Mouse (Mus musculus) forelimb bud, embryonic 11.5 days (tissue): ENCODE results near the gene E2f4.
A peak's percentile ranks its signal among the peaks of the same experiment; 100 is the strongest.

Source experiments
- DNase-seq: peaks from one replicate; pipeline ENCODE4 v3.0.0-alpha.2; 2012; ENCODE audit warnings: low read depth, low spot score

Gene E2f4

DNA sequence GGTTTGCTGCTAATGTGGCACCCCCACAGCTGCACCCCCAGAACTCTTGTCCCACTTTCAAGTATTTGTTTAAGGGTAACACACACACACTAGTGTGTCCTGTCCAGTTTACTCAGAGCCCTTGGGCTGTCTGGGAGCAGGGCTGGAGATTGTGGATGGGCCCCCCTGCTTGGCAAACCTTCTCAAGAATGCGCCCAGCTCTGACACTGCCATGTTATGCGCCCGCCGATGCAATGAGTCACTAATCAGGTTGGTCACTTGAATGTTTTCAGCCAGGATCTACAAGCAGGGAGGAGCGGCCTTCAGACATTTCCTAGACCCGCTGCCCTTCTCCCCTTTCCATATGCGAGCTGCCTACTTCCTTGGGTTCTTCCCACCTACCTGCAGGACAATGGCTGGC, 5.0 kb upstream of the E2f4 start:
- DNase-seq = no peak

DNA sequence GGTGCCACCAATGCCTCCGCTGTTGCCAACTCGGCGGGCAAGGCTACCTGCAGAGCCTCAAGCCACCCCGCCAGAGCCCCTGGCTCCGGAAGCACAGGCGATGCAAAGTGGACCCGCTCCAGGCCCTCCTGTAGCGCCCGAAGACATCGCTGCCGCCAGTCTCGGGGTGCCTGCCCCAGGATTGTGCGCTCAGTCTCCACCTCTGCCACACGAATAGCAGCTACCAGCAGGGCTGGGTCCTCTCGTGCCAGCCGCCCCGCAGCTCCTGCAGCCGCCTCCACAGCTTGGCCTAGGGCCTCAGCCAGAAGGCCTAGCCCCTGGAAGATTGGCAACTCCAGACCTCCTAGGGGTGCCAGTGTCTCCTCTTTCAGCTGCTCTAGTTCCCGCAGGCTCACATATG, 4.1 kb upstream of the E2f4 start:
- no peak for DNase-seq

DNA sequence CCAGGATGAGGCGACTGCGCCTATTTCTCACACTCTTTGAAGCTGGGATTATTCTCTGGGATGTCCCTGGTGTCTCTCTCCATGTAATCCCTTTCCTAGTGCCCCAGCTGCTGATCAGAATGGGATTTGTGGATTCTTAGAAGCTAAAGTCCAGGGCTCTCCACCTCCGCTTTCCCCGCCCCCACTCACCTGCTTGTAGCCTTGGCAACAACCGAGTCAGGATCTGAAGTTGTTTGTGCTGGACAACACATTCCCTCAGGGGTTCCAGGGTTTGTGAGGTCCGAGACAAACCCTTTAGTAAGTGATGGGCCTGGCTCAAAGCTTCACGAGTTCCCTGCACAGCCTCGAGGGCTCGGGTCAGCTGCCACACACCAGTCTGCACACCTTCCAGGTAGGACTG, 2.7 kb upstream of the E2f4 start:
- DNase-seq = no peak

DNA sequence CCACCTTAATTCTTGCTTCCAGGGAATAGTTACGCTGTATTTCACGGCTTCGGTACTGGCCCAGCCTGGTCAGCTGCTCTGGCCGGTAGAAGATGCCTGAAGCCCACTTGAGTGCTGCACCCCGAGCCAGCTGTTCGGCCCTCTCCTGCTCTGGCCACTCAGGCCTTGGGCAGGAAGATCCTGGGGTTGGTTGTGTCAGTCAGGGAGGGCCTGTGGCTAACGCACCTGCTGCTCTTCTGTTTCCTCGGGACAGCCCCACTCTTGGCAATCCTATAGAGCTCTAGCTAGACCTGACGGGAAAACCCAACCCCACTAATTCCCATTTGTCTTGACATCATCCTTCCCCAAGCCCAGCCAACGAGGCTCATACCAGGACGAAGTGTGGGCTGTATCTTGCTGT, 2.2 kb upstream of the E2f4 start:
- DNase-seq = no peak

DNA sequence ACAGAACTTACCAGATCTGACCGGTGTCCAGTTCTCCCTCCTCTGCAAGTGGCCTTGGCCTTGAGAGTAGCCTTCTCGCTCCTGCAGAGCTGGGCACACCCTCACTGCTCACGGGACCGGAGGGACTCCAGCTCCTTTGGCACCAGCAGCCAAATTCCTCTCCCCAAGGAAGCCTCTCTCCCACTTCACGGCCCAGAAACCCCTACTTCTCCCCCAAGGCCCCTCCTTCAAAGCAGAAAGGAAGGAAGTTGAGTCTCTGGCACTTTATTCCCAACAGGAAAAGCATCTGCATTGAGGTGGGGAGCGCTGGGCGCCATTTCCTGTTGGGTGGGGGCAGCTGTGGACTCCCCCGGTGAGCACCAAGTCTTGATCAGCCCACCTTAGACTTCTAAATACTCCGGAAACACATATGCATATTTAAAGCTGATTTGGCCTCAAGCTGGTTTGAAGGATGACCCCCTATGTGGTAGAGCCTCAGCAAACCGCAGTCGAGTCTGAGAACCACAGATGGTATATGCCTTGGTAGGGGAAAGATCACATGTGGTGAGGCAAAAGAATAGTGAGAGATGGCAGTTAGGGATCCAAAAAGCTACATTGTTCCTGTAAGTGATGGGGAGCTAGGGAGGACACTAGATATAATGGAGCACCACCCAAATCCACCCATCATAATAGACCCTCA, 1.4 kb upstream of the E2f4 start, which contains the start of gene Exoc3l:
Gene Exoc3l (minus strand): TSS at position 207 of the 679 bp plus-strand sequence.
- no peak for DNase-seq

DNA sequence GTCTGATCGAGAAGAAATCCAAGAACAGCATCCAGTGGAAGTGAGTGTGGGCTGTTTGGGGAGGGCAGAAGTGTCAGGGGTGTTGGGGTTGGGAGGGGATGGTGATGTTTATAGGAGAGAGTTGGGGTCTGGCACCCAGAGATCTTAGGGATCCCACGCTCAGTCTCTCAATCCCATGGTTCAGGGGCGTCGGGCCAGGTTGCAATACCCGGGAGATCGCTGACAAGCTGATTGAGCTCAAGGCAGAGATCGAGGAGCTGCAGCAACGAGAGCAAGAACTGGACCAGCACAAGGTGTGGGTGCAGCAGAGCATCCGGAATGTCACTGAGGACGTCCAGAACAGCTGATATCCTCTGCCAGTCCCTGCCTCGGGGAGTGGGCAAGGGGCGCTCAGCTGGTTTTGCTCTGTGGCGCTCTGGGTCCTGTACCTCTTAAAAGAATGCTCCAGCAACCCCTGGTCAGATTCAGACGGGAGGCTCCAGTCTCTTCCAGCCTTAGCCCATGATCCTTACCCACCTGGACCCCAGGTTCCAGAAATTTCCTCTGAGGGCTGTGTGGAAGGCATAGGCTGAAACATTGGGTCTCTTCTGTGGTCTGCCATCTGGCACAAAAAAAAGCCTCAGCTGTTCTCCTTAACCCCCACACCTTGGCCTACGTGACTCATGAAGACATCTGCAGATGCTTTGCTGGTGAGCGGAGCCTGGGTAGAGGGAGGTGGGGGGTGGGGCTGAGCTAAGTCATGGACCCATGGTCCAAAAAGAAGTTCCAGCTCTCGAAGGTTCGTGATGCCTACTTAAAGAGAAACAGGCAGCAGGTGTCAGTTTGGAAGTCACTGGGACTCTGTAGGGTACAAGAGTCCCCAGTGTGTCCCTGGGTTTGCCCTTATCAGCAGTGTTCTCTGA, 1.1 kb downstream of the E2f4 start:
- no peak for DNase-seq

DNA sequence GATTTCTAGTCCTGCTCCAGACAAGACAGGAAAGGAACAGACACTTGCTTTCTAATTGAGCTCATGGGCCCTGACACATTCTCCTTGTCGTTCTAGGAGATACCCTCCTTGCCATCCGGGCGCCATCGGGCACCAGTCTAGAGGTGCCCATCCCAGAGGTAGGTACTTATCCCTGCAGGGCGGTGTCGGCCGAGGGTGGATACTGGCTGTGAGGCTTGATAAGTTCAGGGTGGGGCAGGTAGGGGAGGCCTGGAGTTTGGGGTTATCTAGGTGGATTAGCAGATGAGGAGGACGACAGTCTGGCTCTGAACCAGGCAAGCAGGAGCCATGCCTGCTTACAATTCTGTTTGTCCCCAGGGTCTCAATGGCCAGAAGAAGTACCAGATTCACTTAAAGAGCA, 2.5 kb downstream of the E2f4 start:
- no peak for DNase-seq

DNA sequence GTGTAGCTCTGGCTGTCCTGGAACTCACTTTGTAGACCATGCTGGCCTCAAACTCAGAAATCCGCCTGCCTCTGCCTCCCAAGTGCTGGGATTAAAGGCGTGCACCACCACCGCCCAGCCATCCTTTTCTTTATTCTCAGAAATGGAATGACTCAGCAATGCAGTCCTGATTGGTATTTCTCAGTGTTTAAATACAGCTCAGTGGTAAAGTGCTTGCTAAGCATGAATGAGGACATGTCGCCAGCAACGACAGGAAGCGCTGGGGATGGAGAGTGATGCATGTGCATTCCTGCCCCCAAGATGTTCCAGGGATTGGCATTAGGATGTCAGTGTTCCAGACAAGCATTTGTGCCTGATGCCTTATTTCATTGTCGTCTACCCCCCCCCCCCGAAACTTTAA, 5.9 kb downstream of the E2f4 start:
- DNase-seq = no peak

DNA sequence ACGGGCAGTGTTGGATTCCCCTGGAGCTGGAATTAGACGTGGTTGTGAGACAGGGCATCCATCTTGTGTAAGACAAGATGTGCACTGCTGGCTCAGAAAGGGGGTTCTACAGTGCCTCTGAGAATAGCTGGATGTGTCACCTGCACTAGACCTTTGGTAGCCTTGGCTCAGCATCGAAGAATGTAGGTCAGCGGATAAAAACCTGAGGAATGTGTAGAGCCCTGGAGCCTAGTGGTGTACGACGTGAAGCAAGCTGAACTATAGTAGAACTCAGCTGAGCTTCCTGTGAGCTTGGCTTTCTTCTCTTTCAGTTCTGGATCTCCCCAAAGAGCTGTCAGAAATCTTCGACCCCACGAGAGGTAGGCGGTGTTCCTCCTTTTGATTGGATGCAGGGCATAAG, 6.4 kb downstream of the E2f4 start:
- no peak for DNase-seq

DNA sequence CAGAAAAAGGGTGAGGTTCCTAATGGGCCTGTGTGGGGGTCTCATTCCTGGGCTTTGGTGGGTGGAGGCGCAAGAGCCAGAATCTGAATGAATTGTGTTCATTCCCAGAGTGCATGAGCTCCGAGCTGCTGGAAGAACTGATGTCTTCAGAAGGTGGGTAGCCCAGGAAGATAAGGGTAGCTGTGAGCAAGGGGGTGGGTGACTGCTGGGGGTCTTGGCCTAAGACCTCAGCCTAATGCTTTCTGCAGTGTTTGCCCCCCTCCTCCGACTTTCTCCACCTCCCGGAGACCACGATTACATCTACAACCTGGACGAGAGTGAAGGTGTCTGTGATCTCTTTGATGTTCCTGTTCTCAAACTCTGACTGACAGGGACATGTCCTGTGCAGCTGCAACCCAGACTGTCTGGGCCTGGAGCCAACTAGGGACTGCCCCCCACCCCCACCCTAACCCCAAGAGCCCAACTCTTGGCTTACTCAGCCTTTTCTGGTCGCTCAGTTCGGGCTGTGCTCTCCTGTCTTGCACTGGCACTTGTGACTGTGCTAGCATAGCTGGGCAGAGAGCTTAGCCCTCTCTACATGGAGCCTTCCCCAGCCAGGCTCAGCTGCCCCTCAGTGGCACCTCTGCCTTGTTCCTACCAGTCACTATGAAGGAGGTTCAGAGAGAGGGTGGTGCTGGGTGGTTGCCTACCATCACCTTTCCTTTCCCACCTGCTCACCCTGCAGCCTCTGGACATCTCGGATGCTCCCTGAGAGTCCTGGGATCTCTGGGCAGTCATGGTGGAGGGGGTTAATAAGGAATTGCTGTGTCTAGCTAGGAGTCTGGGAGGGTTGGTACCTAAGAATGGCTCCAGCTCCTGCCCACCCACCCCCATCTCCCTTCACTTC, 7.1 kb downstream of the E2f4 start:
- DNase-seq = no peak

DNA sequence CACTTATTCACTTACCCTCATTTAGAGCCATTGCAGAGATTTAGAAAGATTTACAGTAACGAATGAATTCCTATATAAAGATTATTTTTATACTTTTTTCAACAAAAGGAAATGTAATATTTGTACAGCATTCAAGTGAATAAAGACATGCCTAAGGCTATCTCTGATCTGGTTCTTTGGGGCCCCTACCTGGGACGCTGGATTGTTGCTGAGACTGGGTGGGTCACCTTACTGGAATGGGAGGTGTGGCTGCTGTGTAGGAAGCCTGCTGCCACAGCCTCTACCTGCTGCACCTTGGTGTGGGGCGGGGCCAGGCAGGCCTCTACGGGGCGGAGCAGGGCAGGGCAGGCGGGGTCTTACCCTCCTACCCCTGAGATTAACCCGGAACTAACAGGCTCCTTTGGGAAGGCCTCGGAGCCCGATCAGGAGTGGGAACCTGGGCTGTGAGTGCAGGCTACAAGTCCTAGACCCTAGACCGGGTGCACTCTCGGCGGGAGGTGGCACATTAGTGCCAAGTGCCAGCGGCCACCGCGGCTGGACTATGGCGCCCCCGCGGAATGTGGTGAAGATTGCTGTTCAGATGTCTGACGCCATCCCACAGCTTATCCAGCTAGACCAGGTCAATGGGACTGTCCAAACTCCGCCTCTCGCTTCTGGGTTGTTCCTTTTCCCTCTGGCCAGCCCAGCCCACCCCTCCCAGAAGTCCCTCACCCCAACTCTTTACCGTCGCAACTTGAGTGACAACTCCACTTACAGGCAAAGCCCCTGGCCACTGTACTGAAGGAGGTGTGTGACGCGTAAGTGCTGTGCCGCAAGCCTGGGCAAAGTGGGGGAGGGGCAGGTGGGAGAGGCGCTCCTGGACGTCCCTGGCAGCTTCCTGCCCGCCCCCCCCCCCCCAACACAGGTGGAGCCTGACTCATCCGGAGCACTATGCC, 8.0 kb downstream of the E2f4 start, which contains the start of gene Elmo3:
Gene Elmo3 (plus strand): TSS at position 391 of the 935 bp plus-strand sequence.
- peak; percentile 62 for DNase-seq

DNA sequence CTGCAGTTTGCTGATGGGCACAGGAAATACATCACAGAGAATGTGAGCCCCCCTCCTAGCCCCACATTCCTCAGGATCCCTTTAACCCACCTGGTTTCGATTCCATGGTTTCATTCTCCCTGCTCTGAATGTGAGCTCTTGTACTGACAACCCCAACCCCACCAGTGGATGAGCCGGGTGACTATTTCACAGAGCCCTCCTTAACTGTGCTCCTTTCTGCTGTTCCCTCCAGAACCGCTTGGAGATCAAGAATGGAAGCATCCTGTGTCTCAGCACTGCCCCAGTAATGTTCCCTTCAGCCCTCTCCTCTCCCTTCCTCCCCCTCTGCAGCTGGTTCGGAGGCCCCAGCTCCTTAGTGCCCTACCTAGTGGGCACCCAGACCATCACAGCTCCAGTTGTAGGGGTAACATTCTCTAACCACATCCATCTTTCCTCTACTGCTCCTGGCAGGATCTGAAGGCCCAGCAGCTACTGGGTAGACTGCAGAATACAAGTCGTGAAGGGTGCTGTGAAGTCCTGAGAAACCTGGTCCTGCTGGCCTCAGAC, 8.8 kb downstream of the E2f4 start:
- DNase-seq = peak; percentile 47

DNA sequence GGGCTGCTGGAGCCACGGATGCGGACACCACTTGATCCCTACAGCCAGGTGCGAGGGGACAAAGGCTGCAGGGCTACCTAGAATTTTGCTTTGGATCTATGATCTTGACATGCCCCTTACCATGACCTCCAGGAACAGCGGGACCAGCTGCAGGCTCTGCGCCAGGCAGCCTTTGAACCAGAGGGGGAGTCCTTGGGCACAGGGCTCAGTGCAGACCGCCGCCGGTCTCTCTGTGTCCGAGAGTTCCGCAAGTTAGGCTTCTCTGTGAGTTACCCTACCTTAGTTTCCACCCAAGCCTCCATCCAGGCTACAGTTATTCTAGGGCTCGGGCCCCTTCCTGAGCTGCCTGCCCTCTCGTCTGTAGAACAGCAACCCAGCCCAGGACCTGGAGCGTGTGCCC, 10.2 kb downstream of the E2f4 start:
- no peak for DNase-seq

DNA sequence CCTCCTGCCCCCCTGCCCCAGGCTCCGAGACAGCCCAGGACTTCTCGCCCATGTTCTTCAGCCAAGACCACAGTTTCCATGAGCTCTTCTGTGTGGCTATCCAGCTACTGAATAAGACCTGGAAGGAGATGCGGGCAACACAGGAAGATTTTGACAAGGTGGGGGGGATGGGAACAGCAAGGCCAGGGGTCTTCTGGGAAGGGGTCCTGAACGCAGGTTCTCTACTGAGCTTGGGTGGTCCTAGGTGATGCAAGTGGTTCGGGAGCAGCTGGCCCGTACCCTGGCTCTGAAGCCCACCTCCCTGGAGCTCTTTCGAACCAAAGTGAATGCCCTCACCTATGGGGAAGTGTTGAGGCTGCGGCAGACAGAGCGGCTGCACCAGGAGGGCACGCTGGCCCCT, 11.0 kb downstream of the E2f4 start:
- DNase-seq = no peak

DNA sequence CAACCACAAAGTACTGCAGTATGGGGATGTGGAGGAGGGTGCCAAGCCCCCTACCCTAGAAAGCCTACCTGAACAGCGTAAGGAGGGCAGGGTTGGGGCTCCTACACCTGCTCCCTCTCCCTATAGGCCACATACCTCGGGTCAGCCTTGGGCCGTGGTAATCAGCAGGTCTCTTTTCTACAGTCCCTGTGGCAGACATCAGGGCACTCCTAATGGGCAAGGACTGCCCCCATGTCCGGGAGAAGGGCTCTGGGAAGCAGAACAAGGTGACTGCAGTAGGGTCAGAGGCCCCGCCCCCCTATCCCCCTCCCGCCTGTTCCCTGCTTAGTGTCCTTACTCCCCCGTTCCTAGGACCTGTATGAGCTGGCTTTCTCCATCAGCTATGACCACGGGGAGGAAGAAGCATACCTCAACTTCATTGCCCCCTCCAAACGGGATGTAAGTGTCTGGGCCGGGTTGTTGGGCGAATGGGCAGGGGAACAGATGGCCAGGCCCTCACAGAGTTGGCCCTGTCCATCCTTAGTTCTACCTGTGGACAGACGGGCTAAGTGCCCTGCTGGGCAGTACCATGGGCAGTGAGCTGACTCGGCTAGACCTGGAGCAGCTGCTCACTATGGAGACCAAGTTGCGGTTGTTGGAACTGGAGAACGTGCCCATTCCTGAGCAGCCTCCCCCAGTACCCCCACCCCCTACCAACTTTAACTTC, 11.8 kb downstream of the E2f4 start:
- DNase-seq = no peak

DNA sequence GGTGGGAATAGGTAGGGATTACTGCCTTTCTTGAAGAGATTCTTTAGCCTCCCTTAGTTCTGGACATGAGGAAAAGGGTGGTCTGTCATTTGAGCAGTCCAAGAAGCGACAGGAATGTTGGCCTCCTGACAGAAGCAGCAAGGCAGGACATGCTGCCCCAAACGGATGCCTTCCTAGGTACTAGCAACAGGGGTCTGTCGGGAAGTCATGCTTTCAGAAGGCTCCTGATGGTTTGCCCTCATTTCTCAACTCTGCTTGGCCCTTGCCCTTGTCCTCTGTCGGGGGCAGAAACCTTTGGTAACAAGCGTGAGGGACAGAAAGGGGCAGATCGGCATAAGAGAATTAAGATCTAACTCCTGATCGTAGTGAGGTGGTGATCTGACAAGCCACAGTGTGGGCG, 12.7 kb downstream of the E2f4 start:
- DNase-seq = no peak

DNA sequence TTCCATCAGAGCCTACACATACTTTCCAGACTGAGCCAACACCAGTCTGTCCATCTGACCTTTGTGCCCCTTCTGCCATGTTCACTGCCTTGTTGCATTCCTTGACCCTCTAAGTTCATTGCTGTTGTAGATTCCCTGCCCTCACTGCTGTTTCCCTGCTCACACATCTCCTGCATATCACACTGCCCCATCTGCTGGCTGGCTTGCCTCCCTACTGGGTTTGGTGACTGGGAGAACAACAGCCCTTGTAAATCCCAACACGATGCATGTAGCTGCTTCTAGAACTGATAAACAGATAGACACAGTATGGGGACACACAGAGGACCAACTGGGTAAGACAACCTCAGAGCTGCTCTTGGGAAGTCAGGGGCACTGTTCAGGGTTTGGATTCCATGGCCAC, 14.3 kb downstream of the E2f4 start:
- DNase-seq = no peak

DNA sequence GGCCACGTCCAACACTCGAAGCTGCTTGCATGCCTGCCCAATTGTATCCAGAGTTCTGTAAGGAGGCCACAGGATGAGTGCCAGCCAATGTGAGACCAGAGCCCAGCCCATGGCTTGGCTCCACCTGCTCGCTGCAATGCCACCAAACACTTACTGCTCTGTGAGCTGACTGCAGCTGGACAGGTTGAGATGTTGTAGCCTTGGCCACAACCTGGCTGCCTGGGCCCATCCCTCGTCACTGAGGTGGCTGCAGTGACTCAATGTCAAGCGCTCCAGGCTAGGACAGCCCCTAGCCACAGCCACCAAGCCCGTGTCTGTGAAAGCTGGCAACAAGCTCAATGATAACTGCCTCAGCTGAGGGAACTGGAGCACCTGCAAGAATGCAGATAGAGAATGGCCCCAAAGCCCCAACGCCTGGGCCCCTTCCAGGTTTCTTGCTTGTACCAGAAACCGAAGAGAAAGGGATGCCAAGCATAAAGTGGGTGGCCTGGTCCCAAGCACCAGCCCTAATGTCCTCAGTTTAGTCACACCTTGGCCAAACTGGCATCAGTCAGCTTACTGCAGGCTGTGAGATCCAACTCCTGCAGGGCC, 15.5 kb downstream of the E2f4 start:
- no peak for DNase-seq

DNA sequence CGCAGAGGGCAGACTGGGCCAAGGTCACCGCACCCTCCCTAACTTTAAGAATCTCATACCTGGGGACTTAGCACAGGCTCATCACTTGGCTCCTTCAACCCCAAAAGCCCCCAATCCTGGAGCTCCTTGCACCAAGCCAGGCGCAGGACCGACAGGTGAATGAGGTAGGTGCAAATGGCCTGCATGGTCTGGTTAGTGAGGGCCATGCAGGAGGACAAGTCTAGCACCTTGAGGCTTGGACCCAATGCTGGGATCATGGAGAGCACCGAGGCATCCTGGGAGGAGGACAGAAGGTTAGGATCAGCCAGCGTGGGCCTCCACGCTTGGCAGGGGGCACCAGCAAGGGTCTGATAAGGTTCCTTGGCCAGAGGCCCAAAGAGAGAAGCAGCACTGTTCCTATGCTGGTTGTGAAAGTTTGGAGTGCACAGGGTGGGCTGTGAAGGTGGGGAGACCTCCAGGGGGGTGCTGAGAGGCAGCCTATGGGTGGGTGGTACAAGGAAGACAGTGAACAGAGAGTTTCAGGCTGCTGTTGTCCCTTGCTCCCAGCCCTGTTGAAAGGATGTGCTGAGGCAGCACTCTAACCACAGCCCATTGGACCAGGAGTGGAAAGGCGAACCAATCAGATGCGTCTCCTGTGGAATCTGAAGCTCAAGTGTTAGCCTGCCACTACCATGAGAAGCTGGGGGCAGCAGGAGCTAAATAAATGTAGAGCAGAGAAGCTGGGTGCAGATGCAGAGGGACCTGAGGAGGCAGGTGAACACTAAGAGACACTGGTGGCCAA, 16.3 kb downstream of the E2f4 start:
- DNase-seq = no peak
